Comparison of ENCODE assay signal across 25 mouse cellular contexts in the genomic region with DNA sequence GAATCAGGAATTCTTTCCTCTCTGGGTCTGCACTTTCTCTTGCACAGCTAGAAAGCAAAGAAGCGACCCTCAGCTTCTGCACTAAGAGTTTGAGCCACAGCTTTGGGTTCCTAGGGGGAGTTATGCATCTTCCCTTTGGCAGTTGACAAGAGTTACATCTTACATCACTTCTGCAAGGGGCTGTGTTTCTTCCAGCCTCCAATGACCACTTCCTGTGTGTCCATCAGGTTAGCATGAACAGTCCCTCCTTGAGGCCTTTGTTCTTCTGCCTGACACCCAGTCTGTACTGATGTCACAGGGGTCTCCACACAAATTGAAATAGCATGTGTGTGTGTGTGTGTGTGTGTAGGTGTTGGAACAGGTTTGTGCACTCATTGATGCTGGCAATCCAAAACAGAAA. TPM values are rescaled to one million over a fixed set of nuclear protein-coding genes. Genes with fewer than 3 reads are reported as not detected.
A peak's percentile ranks its signal among the peaks of the same experiment; 100 is the strongest.
DNase-seq lines count a peak whose midpoint lies in the region; ATAC-seq and TF ChIP-seq lines count a peak whose summit lies in the region.
"Had no signal": no experiment of that assay in that cellular context is flagged by ENCODE, and none has a peak within 500 bp of the region (broad histone marks: within the 10 kb centered on the region; RNA-seq: fewer than 3 reads in every experiment).

No protein-coding gene starts in this region.

- 0 out of 2 replicates have a peak overlapping the region, but pooled peaks have one; percentile 21 for H3K27ac ChIP-seq in brown adipose tissue, adult 24 weeks (replicated peaks; ENCODE audit: low read depth, low read length)
- no peak overlapping the region for H3K27ac ChIP-seq in cerebellum, adult 2 months (ENCODE audit: insufficient read depth, low read length)
- no peak overlapping the region for H3K27ac ChIP-seq in embryonic facial prominence, embryonic 10.5 days (replicated peaks)
- H3K27ac ChIP-seq: embryonic facial prominence, embryonic 12.5 days; forebrain, embryonic 10.5 days; forebrain, embryonic 12.5 days had no signal

- ATAC-seq in granulocyte monocyte progenitor cell, adult 5-6 weeks (replicated peaks; ENCODE audit: poor library complexity, severe bottlenecking), result peak; percentile 70
- peak; percentile 49 for ATAC-seq in megakaryocyte progenitor cell, adult 5-6 weeks (replicated peaks; ENCODE audit: poor library complexity)
- ATAC-seq: forebrain, embryonic 14.5 days; forebrain, embryonic 16.5 days had no signal

- no peaks in the 10 kb centered on the region for H3K9me3 ChIP-seq in embryonic facial prominence, embryonic 10.5 days
- H3K9me3 ChIP-seq: embryonic facial prominence, embryonic 12.5 days; forebrain, embryonic 10.5 days; forebrain, embryonic 12.5 days had no signal

- 84% methylated on average over 1 of the region's 1 CpGs for WGBS in cerebellum, adult 2 months
- 74% methylated on average over 1 of the region's 1 CpGs for WGBS in embryonic facial prominence, embryonic 10.5 days

- H3K4me3 ChIP-seq in brown adipose tissue, adult 24 weeks (ENCODE audit: insufficient read depth, low read depth, low read length), result no peak overlapping the region
- H3K4me3 ChIP-seq in cerebellum, adult 2 months (replicated peaks; ENCODE audit: insufficient read depth, low read depth, low read length), result no peak overlapping the region
- H3K4me3 ChIP-seq in embryonic facial prominence, embryonic 10.5 days, result no peak overlapping the region
- H3K4me3 ChIP-seq: embryonic facial prominence, embryonic 12.5 days; erythroblast, embryonic 14.5 days; forebrain, embryonic 10.5 days; forebrain, embryonic 12.5 days had no signal

- TF ChIP-seq POLR2A in cerebellum, adult 2 months (IDR thresholded peaks at IDR 0.05; ENCODE audit: borderline replicate concordance, insufficient read depth, low read length), result no peak

- peaks cover 7% of the 10 kb centered on the region for H3K4me1 ChIP-seq in brown adipose tissue, adult 24 weeks (ENCODE audit: control insufficient read depth, insufficient read depth, insufficient read length, low read length)
- no peaks in the 10 kb centered on the region; the same call in 1 of the 2 replicates for H3K4me1 ChIP-seq in cerebellum, adult 2 months (ENCODE audit: control insufficient read depth, insufficient read depth, low read length)
- peaks cover 14% of the 10 kb centered on the region for H3K4me1 ChIP-seq in embryonic facial prominence, embryonic 10.5 days

- TF ChIP-seq CTCF in cerebellum, adult 2 months (IDR thresholded peaks at IDR 0.05; ENCODE audit: borderline replicate concordance, insufficient read depth, low read depth, low read length), result no peak

- no peak for DNase-seq in cerebellum, adult 2 months
- no peak for DNase-seq in embryonic facial prominence, embryonic 10.5 days (ENCODE audit: low spot score)
- DNase-seq in thymus, postnatal 4 days, result no peak
- DNase-seq: adrenal gland, adult 2 months; adrenal gland, postnatal 10 days; adrenal gland, postnatal 25 days; cerebellum, adult 11-12 months; cerebellum, adult 8-10 months; cerebellum, adult 9-11 months; cerebellum, postnatal 14 days; cerebellum, postnatal 36 days; embryo, embryonic 11 days had no signal

- H3K27me3 ChIP-seq in cerebellum, adult 2 months (ENCODE audit: control insufficient read depth, insufficient read depth, low read length), result no peaks in the 10 kb centered on the region
- H3K27me3 ChIP-seq in embryonic facial prominence, embryonic 10.5 days (replicated peaks; ENCODE audit: low read depth, poor library complexity, severe bottlenecking), result peaks cover 10% of the 10 kb centered on the region
- H3K27me3 ChIP-seq: embryonic facial prominence, embryonic 12.5 days; forebrain, embryonic 12.5 days had no signal

- no peaks in the 10 kb centered on the region for H3K36me3 ChIP-seq in embryonic facial prominence, embryonic 10.5 days (replicated peaks)
- H3K36me3 ChIP-seq: embryonic facial prominence, embryonic 12.5 days; forebrain, embryonic 10.5 days; forebrain, embryonic 12.5 days had no signal

RNA-seq across cellular contexts. Expression of gene Cd38, which starts 4.3 kb away (rescaled TPM):
- 3.8 and 4.9 TPM in 2 replicates for polyA plus RNA-seq in brown adipose tissue, adult 24 weeks (2012; ENCODE audit: insufficient read depth, insufficient read length, missing spikeins)
- total RNA-seq in granulocyte monocyte progenitor cell, adult 5-6 weeks (2014; fragmentation: Nextera tagmentation), result not detected in 2 replicates
- total RNA-seq in granulocyte monocyte progenitor cell, adult 5-6 weeks (2017), result 0.26 TPM in 1 of 2 replicates, not detected in the other
- total RNA-seq in megakaryocyte progenitor cell, adult 5-6 weeks (2015), result 0.22 TPM in 1 of 2 replicates, not detected in the other
- 0.10 TPM in 1 of 2 replicates, not detected in the other for total RNA-seq in megakaryocyte progenitor cell, adult 5-6 weeks (2017)
- polyA plus RNA-seq in cerebellum, adult 2 months (2012; rRNA removed), result 14.6 and 14.8 TPM in 2 replicates
- 7.0 and 7.7 TPM in 2 replicates for polyA plus RNA-seq in embryonic facial prominence, embryonic 10.5 days (2016; fragmentation: Nextera tagmentation; extraction: Ambion mirVana)
- total RNA-seq: MEL had no signal
- polyA plus RNA-seq: erythroblast, embryonic 14.5 days had no signal

RNA-seq across cellular contexts. Expression of gene Gm7879, which starts 40.3 kb away (rescaled TPM):
- polyA plus RNA-seq in brown adipose tissue, adult 24 weeks (2012; ENCODE audit: insufficient read depth, insufficient read length, missing spikeins), result not detected in 2 replicates
- 3.5 and 8.0 TPM in 2 replicates for total RNA-seq in granulocyte monocyte progenitor cell, adult 5-6 weeks (2014; fragmentation: Nextera tagmentation)
- 13.4 and 14.1 TPM in 2 replicates for total RNA-seq in granulocyte monocyte progenitor cell, adult 5-6 weeks (2017)
- total RNA-seq in megakaryocyte progenitor cell, adult 5-6 weeks (2015), result 5.6 and 5.9 TPM in 2 replicates
- 5.4 and 6.0 TPM in 2 replicates for total RNA-seq in megakaryocyte progenitor cell, adult 5-6 weeks (2017)
- polyA plus RNA-seq in cerebellum, adult 2 months (2012; rRNA removed), result 0.30 TPM in 1 of 2 replicates, not detected in the other
- 1.1 TPM in 1 of 2 replicates, not detected in the other for polyA plus RNA-seq in embryonic facial prominence, embryonic 10.5 days (2016; fragmentation: Nextera tagmentation; extraction: Ambion mirVana)
- polyA plus RNA-seq: adrenal gland, adult 2 months; embryonic facial prominence, embryonic 14.5 days; forebrain, embryonic 16.5 days had no signal

RNA-seq across cellular contexts. Expression of gene Fbxl5, which starts 51.2 kb away (rescaled TPM):
- polyA plus RNA-seq in brown adipose tissue, adult 24 weeks (2012; ENCODE audit: insufficient read depth, insufficient read length, missing spikeins), result 28.8 and 32.7 TPM in 2 replicates
- 31.2 and 47.8 TPM in 2 replicates for total RNA-seq in granulocyte monocyte progenitor cell, adult 5-6 weeks (2014; fragmentation: Nextera tagmentation)
- total RNA-seq in granulocyte monocyte progenitor cell, adult 5-6 weeks (2017), result 46.3 and 61.3 TPM in 2 replicates
- total RNA-seq in megakaryocyte progenitor cell, adult 5-6 weeks (2015), result 34.7 and 37.2 TPM in 2 replicates
- total RNA-seq in megakaryocyte progenitor cell, adult 5-6 weeks (2017), result 35.6 and 47.4 TPM in 2 replicates
- 74.3 and 78.5 TPM in 2 replicates for polyA plus RNA-seq in cerebellum, adult 2 months (2012; rRNA removed)
- polyA plus RNA-seq in embryonic facial prominence, embryonic 10.5 days (2016; fragmentation: Nextera tagmentation; extraction: Ambion mirVana), result 52.3 and 52.7 TPM in 2 replicates

RNA-seq across cellular contexts. Expression of gene Bst1, which starts 54.0 kb away (rescaled TPM):
- 0.75 TPM in 1 of 2 replicates, not detected in the other for polyA plus RNA-seq in brown adipose tissue, adult 24 weeks (2012; ENCODE audit: insufficient read depth, insufficient read length, missing spikeins)
- total RNA-seq in granulocyte monocyte progenitor cell, adult 5-6 weeks (2014; fragmentation: Nextera tagmentation), result 1.8 TPM in 1 of 2 replicates, not detected in the other
- 0.46 and 1.0 TPM in 2 replicates for total RNA-seq in granulocyte monocyte progenitor cell, adult 5-6 weeks (2017)
- 0.37 and 1.1 TPM in 2 replicates for total RNA-seq in megakaryocyte progenitor cell, adult 5-6 weeks (2015)
- 1.9 and 2.8 TPM in 2 replicates for total RNA-seq in megakaryocyte progenitor cell, adult 5-6 weeks (2017)
- 0.17 and 0.28 TPM in 2 replicates for polyA plus RNA-seq in cerebellum, adult 2 months (2012; rRNA removed)
- 0.17 TPM in 1 of 2 replicates, not detected in the other for polyA plus RNA-seq in embryonic facial prominence, embryonic 10.5 days (2016; fragmentation: Nextera tagmentation; extraction: Ambion mirVana)
- total RNA-seq: common myeloid progenitor, adult 5-6 weeks; MEL had no signal
- polyA plus RNA-seq: C2C12; erythroblast, embryonic 14.5 days; forebrain, embryonic 12.5 days; forebrain, embryonic 14.5 days; forebrain, embryonic 16.5 days had no signal
